Comparison of ENCODE assay signal across 24 mouse cellular contexts in the genomic region with DNA sequence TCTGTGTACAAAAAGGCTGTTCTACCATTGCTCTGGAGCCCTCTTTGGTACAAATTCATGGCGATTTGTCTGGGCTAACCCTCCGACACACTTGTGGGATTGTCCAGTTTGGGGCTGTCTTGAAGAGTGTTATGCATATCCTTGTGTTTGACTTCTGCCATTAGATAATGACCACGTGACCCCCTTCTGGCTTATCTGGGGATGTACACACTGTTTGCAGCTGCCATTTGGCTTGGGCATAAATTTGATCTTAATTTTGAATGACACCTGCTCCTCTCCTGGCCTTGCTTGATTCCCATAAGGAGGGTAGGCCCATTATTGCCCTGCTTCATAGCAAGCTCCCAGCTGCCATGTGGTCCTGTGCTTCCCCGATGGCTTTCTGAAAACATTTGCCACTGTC.
DNase-seq lines count a peak whose midpoint lies in the region; ATAC-seq lines count a peak whose summit lies in the region.
"Had no signal": no experiment of that assay in that cellular context is flagged by ENCODE, and none has a peak within 500 bp of the region (broad histone marks: within the 10 kb centered on the region; RNA-seq: fewer than 3 reads in every experiment).

No protein-coding gene starts in this region.

- peaks cover 80% of the 10 kb centered on the region for H3K4me1 ChIP-seq in liver, embryonic 12.5 days

- no peaks in the 10 kb centered on the region for H3K36me3 ChIP-seq in liver, embryonic 12.5 days
- H3K36me3 ChIP-seq: forebrain, embryonic 12.5 days; heart, embryonic 12.5 days; kidney, embryonic 15.5 days; limb, embryonic 15.5 days had no signal

- WGBS in liver, embryonic 12.5 days (ENCODE audit: insufficient replicate concordance) = 46% methylated on average over 4 of the region's 4 CpGs

- peak; percentile 39 for DNase-seq in cerebellum, adult 9-10 months
- DNase-seq in cerebellum, postnatal 4 days (ENCODE audit: low spot score in 2 of 2) = no peak
- DNase-seq in c-Kit-positive CD71-positive TER-119-positive erythroid progenitor cells, embryonic 14.5 days (ENCODE audit: low spot score) = peak; percentile 55
- DNase-seq in adrenal gland, adult 8-10 months = no peak
- no peak for DNase-seq in MN1 (ENCODE audit: low spot score)
- no peak for DNase-seq in left cerebral cortex, postnatal 10 days (ENCODE audit: extremely low spot score in 1 of 2, low spot score in 2 of 2)
- DNase-seq: adrenal gland, postnatal 36 days; cerebellum, adult 18-20 months; cerebellum, postnatal 36 days; gastrocnemius, postnatal 36 days; heart, postnatal 10 days; kidney, postnatal 4 days; left cerebral cortex, postnatal 4 days; thymus, postnatal 25 days had no signal

- no peak overlapping the region for H3K9ac ChIP-seq in liver, embryonic 12.5 days
- H3K9ac ChIP-seq: forebrain, embryonic 12.5 days; heart, embryonic 12.5 days; kidney, embryonic 15.5 days; limb, embryonic 15.5 days had no signal

- no peaks in the 10 kb centered on the region for H3K9me3 ChIP-seq in liver, embryonic 12.5 days (replicated peaks)
- H3K9me3 ChIP-seq: limb, embryonic 15.5 days had no signal

- intact Hi-C loops in left cerebral cortex, postnatal 10 days (cut with DNase I) = loop anchor here (5.0 kb wide), 2 partner anchors 45 to 50 kb away; no protein-coding TSS in a partner anchor

- no peaks in the 10 kb centered on the region for H3K27me3 ChIP-seq in liver, embryonic 12.5 days (replicated peaks)
- H3K27me3 ChIP-seq: forebrain, embryonic 12.5 days; heart, embryonic 12.5 days; kidney, embryonic 15.5 days; limb, embryonic 15.5 days had no signal

- ATAC-seq in liver, embryonic 12.5 days = peak; percentile 89
- ATAC-seq in megakaryocyte progenitor cell, adult 5-6 weeks (replicated peaks; ENCODE audit: poor library complexity) = peak; percentile 71
- ATAC-seq: hindbrain, postnatal 0 days; intestine, postnatal 0 days had no signal

- H3K27ac ChIP-seq in liver, embryonic 12.5 days = peak overlapping the region; percentile 55
- H3K27ac ChIP-seq: forebrain, embryonic 12.5 days; hindbrain, postnatal 0 days; kidney, embryonic 15.5 days; limb, embryonic 15.5 days; macrophage had no signal

- H3K4me2 ChIP-seq in liver, embryonic 12.5 days = peak overlapping the region; percentile 25
- H3K4me2 ChIP-seq: forebrain, embryonic 12.5 days; heart, embryonic 12.5 days; kidney, embryonic 15.5 days; limb, embryonic 15.5 days; midbrain, embryonic 11.5 days had no signal

- H3K4me3 ChIP-seq in liver, embryonic 12.5 days = no peak overlapping the region
- H3K4me3 ChIP-seq: forebrain, embryonic 12.5 days; heart, embryonic 12.5 days; kidney, embryonic 15.5 days; limb, embryonic 15.5 days had no signal

Comparison
In these comparisons a context has a peak if more than half of its experiments do, and no peak if none do; other contexts are left out.
1. DNase-seq: peak in cerebellum, adult 9-10 months (single experiment) and c-Kit-positive CD71-positive TER-119-positive erythroid progenitor cells, embryonic 14.5 days (single experiment); none in cerebellum, postnatal 4 days (0 of 2), adrenal gland, adult 8-10 months (single experiment), MN1 (single experiment) and left cerebral cortex, postnatal 10 days (0 of 2).